Mouse (Mus musculus) heart, postnatal 4 days (tissue): Measurements from ENCODE around the gene Gm45521. TPM values are rescaled to one million over a fixed set of nuclear protein-coding genes. Genes with fewer than 3 reads are reported as not detected.
A peak's percentile ranks its signal among the peaks of the same experiment; 100 is the strongest.

Source experiments
- DNase-seq: peaks from one replicate; pipeline ENCODE4 v3.0.0; 2021
- total RNA-seq, 2 experiments: library from RNA; stranded (reverse); gene quantifications; 2 replicates each; pipeline ENCODE4 v1.2.3; 2021

Gm45521 gene
- total RNA-seq, 2 experiments from 2014 or later = not detected

DNA sequence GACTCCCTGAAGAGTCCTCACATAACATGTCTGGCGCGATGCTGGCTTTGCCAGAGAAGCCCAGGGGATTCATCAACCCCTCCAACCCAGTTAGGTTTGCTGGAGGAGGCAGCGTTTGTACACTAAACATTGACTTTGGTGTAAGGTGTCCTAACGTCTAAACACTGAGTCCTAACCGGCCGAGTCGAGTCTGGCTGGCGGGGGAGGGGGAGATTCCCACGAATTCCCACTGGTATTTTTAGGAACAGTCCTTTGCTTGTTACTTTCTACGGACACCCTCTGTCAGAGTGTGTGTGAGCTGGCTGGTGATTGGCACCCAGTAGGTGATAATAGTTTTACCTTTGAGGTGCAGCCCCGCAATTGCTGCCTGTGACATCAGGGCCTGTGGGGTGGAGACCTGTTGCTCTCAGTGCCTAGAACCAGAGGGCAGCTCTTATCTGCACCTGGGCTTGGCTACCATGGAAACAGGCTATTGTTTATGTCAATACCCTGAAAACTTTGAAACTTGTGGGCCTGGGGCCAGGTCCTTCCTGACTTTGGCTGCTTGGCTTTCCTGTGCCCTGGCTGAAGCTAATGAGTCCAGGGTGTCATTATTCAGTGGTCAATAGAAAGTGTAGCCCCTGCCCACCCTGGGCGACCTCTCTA, 4.4 kb upstream of the Gm45521 start:
- DNase-seq = peak; percentile 84

DNA sequence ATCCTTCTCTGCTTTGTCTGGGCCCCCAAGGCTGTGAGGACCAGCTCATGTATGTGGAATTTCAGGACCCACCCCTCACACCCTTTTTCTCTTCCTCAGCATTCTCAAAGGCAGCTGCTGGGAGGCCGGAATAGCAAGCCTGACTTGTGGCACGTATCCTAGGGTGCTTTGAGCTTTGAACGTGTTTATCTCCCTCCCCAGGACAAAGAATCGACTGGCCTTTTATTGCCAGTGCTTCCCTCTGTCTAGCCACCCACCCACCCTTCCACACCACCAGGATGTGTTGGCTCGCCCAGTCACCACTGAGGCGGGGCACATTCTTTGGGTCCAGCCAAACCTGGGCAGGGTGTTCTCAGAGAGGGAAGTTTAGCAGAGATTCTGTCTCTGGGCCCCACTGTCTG, 3.0 kb upstream of the Gm45521 start:
- peak; percentile 25 for DNase-seq

DNA sequence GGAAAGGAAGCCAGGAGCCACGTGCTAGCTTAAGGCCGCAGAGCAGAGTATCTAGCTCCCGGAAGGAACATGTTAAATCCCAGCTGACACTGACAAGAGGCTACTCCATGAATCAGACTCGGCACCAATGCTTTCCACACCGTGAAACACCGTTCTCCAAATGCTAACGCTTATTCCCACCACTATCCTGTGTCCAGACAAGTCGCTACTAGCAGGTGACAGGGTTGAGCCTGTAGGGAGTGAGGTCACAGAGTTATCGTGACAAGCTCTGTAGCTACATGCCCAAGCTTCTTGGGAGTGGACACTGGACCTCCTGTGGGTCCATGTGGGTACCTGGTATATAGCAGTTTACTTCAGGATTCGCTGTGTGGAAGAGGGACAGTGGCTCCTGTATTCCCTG, 661 bp upstream of the Gm45521 start:
- no peak for DNase-seq

DNA sequence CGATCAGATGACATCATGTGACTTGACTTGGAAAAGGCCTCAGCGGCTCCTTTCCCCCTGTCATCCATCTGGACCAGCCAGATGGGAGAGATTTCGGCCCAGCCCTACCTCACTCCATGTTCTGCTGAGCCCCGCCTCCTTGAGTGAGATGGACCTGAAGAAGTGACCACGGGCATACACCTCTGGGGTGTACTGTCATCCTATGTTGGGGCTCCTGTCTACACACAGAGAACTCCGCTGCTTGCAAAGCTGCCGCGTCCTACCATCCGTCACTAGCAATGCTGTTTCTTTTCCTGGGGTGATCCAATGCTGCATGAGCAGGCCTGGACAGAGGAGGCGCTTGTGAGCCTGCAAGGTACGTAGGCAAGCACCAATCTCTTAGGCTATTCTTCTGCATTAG, 3.5 kb downstream of the Gm45521 start:
- peak; percentile 50 for DNase-seq

DNA sequence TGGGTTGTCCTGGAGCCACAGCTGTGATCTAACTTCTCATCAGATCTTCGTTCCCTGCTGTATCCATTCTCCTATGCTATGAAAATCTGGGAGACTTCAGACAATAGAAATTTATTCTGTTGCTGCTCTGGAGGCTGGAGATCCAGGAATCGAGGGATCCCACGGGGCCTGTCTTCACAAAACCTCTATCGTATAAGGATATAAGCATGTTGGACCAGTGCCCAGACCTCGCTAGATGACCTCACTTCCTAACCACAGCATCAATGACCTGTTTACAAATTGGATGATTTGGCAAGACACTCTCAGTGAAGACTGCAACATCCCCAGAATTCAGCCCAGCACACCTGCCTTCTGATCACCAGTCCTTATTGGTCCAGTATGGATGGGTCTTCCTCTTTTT, 4.6 kb downstream of the Gm45521 start:
- peak; percentile 69 for DNase-seq

DNA sequence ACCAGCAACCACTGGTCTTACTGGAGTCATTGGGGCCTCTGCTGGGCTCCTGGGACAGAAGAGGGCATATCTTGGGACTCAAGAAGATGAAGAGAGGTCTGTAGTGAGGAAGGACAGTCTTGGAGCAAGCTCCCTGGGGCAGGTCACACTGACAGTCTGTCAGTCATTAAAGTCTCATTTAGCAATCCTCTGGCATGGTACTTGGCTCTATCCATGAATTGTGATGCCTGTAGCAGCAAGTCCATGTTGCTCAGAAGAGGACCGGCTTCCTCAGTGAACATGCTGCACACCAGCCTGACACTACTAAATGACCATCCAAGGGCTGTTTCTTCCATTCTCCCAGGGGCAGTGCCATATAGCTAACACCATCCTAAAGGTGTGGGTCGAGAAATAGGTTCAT, 5.5 kb downstream of the Gm45521 start:
- DNase-seq = no peak

DNA sequence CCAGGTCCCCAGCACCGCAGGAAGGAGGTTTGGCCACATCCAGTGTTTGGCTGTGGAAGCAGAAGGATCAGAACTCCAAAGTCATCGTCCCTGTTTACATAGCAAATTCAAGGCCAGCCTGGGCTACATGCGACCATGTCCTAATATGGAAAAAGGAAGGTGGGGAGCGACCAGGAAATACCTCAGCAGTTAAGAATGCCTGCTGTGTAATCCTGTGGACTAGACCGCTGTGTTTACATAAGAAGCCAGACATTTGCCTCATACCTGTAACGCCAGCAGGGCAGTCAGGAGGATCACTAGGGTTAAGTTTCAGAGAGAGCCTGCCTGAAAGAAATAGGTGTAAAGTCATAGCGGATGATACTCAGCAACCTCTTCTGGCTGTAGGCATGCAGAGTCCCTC, 6.1 kb downstream of the Gm45521 start:
- DNase-seq = no peak

DNA sequence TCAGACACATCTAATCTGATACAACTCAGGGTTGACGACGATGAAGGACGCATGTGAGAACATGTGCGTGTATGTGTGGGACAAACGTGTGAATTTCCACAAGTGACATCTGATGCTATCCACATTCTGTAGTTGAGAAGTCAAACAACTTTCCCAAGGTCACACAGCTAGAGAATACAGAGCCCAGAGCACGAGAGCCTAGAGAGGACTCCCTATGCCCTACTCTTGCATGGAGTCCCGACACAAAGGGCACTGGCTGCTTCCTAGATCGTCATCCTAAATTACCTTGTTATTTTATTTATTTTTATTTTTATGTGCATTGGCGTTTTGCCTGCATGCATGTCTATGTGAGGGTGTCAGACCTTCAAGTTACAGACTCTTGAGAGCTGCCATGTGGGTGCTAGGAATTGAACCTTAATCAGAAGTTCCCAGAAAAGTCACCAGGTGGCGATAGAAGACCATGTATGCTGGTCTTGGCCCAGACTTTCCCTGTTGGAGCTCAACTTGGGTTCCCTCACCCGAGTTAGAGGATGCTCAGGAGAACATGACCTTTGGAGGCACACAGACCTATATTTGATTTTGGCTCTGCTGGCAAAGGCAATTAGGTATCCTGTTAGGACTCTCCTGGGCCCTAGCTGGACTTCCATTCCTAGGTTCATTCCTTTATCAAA, 7.3 kb downstream of the Gm45521 start:
- peak; percentile 82 for DNase-seq

DNA sequence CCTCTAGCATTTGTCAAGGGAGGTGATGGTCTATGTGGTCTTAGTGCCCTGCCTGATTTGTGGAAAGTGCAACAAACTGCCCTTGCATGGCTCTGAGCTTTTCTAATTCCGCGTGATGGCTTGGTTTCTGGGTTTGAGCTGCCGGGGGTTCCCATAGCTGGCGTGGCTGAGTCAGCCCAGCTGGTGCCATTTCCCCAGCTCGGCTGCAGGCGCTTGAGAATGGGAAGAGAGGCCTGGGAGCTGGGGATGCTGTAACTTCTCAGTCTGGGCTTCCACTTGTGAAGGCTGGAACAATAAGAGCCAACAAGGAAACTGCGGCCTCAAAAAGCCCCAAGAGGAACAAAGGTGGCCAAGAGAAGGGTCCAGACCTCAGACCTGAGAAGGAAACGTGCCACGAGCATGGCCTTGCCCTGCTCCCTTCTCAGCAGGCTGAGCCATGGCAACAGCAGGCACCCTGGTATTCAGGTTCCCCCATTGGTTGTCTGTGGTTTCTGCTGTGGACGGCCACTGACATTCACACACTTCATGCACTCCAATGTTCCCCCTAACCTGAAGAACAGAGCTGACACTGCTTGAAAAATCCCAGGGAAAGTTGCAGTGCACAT, 14.9 kb downstream of the Gm45521 start:
- no peak for DNase-seq

DNA sequence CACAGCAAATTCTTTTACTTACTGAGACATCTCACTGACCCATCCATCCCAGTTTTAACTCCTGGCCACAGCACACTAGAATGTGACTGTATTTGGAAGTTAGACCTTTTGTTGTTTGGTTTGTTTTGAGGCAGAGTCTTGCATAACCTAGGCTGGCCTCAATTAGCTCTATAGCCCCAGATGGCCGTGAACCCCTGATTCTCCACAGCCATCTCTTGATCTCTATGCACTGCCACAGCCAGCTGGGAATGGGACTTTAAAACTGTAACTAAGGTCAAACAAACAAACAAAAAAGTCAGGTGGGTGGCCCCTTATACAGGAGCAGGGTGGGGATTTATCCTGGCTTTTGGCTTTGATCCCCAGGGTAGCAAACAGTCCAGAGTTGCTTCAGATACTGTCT, 17.6 kb downstream of the Gm45521 start:
- DNase-seq = no peak

DNA sequence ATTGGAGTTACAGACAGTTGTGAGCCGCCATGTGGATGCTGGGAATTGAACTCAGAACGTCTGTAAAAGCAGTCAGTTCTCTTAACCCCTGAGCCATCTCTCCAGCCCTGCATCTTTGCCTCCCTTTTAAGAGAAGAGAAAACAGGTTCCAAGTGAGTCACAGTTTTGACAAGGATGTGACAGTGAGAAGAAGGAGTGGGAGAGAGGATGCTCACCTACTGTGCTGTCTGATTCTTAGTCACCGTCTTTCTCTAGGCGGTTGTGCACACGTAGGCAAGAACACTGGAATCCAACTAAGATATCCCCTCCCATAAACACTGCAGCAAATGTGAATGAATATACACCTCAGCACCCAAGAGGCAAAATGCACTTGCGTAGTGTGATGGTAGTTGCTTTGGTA, 18.1 kb downstream of the Gm45521 start:
- DNase-seq = no peak

DNA sequence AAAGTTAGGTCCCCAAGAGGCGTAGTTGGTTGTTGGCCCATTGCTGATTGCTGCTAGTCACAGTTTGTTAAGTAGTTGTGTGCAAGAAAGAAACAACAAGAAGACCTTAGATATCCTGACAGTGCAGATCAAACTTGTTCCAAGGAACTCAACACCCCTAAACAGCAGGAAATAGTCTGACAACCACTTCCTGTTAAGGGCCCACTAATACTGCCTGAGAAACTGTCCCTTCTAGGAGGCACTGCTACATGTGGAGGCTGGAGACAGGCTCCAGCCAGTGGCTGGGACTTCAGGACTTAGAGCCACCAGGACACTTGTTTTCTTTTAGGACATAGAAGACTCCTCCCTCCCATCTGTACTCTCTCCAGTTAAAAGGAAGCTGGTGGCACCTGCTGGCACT, 20.4 kb downstream of the Gm45521 start:
- no peak for DNase-seq

DNA sequence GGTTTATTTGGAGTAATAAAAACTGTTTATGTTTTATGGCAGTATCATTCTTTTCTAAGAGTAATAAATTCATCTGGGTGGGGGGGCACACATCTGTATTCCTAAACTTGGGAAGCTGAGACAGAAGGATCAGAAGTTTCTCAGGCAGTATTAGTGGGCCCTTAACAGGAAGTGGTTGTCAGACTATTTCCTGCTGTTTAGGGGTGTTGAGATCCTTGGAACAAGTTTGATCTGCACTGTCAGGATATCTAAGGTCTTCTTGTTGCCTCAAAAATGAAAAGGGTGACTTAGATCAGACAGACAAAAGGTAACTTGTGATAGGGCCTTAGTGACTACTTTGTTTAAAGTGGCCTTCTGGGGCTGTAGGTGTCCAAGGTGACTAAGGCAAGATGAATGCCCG, 21.1 kb downstream of the Gm45521 start:
- no peak for DNase-seq

DNA sequence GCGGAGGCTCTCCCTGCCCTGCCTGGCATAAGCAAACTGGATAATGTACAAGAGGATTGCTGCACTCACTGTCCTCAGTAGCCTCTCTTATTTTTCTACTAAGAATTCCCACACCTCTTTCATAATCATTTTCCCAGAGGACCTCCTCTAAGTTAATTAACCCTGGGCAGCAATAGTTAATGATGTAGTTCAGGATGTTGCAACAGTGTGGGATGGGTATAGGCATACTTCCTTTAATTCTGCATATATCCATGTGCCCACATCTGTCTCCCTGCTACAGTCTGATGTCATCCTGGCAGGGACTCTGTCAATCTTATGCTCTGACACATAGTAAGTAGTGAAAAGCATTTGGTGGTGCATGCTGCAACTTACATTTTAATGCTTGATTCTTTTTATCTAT, 24.1 kb downstream of the Gm45521 start:
- no peak for DNase-seq

DNA sequence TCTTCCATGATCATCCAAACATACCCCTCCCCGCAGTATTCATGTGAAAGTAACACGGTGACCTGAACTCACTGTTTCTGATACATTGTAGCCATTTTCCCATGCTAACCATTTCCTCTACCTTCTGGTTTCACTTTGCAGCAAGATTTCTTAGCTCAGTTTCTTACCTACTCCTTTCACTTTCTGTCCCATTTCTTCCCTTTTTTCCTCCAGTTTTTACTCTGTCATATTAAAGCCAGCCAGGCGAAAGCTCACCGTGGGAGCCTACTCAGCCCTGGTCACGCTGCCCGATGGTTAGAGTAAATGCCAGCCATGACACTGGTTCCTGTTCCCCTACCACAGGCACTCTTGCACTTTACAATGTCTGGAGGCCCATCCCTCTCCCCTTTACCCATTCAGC, 29.8 kb downstream of the Gm45521 start:
- no peak for DNase-seq

DNA sequence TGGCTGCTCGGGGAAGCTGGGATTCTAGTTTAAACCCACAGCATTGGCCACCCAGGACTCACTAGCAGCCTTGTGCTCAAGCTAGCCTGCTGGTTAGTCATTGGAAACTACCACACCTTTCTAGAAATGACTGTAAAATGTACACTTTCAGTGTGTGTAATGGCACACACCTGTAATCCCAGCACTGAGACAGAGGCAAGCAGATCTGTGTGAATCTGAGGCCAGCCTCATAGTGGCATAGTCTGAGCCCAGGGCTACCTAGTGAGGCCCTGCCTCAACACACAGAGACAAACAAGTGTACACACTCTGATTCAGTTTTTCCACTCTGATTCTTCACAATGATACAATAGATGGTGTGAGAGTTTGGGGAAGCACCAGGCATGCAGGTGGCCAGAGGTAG, 32.3 kb downstream of the Gm45521 start:
- DNase-seq = no peak

DNA sequence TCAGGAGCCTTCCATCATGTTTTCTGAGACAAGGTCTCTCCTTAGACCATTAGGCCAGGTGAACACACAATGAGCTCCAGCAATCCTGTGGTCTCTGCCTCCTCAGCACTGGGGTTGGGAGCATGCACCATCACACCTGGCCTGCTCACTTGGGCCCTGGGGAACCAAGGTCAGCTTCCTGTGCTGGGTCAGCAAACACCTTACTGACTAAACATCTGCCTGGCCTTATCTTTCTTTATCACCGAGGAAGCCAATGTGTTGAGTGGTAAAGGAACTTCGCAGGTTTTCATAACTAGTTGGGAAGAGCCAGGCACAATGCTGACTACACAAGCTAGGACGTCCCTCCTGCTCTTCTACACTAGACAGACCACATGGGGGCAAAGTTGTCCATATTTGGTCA, 32.9 kb downstream of the Gm45521 start:
- no peak for DNase-seq

DNA sequence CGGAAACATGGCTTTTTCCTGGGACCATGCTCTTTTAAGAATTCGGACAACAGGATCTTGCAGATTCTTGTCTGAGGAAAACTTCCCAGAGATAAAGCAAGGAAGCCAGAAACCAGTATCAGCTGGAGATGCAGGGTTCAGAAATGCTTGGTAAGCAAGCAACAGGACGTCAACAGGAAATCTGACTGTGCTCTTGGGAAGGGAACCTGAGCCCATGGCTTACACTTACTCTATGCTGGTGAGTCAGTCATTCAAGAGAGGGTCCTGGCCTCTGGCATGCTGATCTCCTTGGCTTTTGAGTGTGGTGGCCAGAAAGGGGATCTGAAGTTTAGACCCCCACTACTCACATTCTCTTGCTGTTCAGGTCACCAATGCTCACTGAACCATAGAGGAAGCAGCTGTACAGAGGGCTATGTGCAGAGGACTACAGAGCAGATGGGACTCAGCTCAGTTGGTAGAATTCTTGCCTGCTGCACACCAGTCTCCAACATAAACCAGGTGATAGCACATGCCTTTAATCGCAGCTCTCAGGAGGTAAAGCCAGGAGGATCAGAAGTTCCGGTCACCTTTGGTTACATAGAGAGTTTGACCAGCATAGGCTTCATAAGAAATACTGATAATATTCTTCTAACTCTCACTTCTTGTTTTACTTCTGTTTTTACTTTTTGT, 34.2 kb downstream of the Gm45521 start:
- DNase-seq = no peak

DNA sequence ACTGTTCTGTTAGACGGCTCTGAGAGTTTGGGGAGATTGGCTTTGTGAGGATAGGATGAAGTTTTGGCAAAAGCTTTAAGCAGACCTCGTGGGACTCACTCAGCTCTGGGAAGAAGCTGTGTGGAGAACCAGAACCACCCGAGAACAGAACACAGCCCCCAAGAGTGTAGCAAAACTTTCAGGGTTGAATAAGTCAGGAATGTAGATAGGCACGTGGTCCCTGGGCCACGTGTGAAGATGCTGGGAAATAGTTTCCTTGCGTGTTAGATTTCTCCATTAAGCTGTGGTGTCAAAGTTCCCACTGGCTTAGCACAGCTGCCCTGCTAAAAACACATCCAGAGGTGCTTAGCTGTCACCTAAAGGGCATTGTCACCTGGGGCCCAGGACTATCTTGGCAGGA, 35.1 kb downstream of the Gm45521 start:
- DNase-seq = no peak

DNA sequence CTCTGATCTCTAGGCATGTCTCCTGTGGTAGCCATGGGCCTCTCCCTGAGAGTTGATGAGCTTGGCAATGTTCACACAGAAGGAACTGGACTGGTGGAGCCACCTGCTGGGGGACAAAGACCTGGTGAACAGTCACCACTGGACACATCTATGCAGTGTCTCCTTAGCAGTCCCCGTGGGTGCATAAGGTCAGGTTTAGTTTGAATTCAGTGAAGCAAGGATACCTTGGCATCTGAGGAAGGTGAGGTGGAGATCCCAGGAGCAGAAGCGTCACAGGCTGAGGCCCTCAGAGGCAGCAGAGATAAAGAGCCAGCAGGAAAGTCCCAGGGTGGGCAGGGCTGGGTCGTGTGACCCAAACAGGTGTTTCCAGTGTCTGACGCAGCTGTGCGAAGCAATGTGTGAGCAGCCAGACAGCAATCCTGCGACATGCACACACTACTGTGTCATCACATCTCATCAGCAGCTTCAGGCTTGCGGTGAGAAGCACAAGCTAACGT, 37.2 kb downstream of the Gm45521 start, which contains the start of gene Dnase1l3:
Gene Dnase1l3, minus strand, starts transcription at position 303 of the 497 bp plus-strand sequence.
- DNase-seq = peak; percentile 74

DNA sequence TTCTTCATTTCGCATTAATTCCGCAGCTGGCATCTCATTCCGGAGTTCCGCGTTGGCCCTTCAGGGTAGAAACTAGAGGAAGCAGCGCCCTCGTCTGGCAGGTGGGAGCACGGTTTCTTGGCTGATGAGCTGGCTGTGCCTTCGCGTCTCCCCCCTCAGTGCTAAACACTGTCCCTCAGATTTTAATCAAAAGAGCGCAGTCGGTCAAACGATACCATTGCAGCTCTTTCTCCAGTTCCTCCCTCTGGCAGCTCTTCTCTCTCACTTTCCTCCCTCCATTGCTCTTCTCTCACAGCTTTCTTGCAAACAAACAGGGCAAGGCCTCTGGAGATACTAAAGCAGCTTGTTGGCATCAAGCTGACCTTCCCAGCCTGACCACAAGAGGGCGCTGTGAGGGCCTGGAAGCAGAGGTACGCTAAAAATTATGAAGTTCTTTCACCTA, 40.2 kb downstream of the Gm45521 start:
- peak; percentile 93 for DNase-seq

DNA sequence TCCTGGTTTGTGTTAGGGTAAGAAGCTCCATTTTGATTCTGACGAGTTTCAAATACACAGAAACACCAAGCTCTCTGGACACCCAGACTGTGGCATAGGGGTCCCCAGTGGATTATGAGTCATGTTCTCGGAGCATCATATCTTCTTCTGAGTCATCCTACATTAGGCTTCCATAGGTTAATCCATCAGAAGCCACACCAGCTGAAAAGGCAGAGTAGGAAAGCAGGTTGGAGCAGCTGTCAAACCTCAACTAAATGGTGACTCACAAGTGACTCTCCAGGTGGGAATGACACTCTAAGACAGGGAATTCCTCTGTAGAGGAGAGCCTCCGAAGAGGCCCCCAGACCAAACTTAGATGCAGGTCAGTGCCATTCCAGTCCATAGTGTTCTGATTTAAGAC, 41.9 kb downstream of the Gm45521 start:
- DNase-seq = no peak

DNA sequence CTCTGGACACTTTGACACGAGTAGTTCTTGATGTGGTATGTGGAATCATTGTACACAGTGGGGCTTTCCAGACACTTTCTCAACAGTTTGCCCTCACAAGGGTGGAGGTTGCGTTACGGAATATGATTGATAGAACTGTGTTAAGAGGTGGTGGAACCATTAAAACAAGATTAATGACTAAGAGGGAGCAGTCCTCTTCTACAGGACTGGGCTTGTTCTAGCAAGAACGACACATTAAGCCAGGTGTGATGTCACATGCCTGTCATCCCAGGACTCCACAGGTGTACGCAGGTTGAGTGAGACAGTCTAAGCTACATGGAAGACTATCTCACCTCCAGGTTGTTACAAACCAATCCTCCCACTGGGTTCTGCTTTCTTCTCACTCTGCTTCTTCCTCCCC, 42.3 kb downstream of the Gm45521 start:
- DNase-seq = no peak
